Mouse (Mus musculus): ENCODE data around the gene Gas2l2. TPM values are rescaled to one million over a fixed set of nuclear protein-coding genes. Genes with fewer than 3 reads are reported as not detected.

Gas2l2 gene
- polyA plus RNA-seq, 1 experiment from 2014 or later: 0.05 TPM

GRCm38 (mm10) chr11:83382876-83383531 lies 46.3 kb downstream of the Gas2l2 start:
- Histone ChIP-seq H3K9me3 (no peaks in the 10 kb centered on the region), H3K36me3 (0 out of 2 replicates have a peak, but pooled peaks cover 6% of the 10 kb centered on the region), H3K9ac (no peak overlapping the region), H3K27me3 (no peaks in the 10 kb centered on the region), H3K4me1 (no peaks in the 10 kb centered on the region), H3K27ac (no peak overlapping the region), H3K4me3 (no peak overlapping the region), H3K4me2 (no peak overlapping the region)
- ATAC-seq (ENCODE audit: insufficient number of reproducible peaks, low FRiP score, low TSS enrichment, low read depth): no peak
- WGBS: 49% methylated on average over 9 of the region's 9 CpGs

GRCm38 (mm10) chr11:83379745-83380341 lies 49.4 kb downstream of the Gas2l2 start:
- WGBS: 58% methylated on average over 7 of the region's 7 CpGs
- Histone ChIP-seq H3K4me1 (no peaks in the 10 kb centered on the region), H3K4me2 (no peak overlapping the region), H3K9me3 (no peaks in the 10 kb centered on the region), H3K36me3 (peaks cover 14% of the 10 kb centered on the region), H3K9ac (no peak overlapping the region), H3K4me3 (no peak overlapping the region), H3K27ac (no peak overlapping the region), H3K27me3 (no peaks in the 10 kb centered on the region)
- ATAC-seq (ENCODE audit: insufficient number of reproducible peaks, low FRiP score, low TSS enrichment, low read depth): no peak

Other genes with a start within 250 kb of the Gas2l2 start
- 0.93 and 1.0 TPM in 2 replicates for gene Slfn3, start 238.1 kb downstream of the Gas2l2 start, polyA plus RNA-seq (2015; fragmentation: Nextera tagmentation; extraction: Ambion mirVana)
- gene Slfn14, start 142.7 kb downstream of the Gas2l2 start, polyA plus RNA-seq (2015; fragmentation: Nextera tagmentation; extraction: Ambion mirVana): 0.10 and 0.18 TPM in 2 replicates
- gene Ap2b1, start 130.4 kb downstream of the Gas2l2 start, polyA plus RNA-seq (2015; fragmentation: Nextera tagmentation; extraction: Ambion mirVana): 47.8 and 48.9 TPM in 2 replicates
- gene Pex12, start 126.9 kb downstream of the Gas2l2 start, polyA plus RNA-seq (2015; fragmentation: Nextera tagmentation; extraction: Ambion mirVana): 13.2 and 14.1 TPM in 2 replicates
- 2.3 and 2.8 TPM in 2 replicates for gene Rasl10b, start 20.3 kb downstream of the Gas2l2 start, polyA plus RNA-seq (2015; fragmentation: Nextera tagmentation; extraction: Ambion mirVana)
- 0.35 and 0.64 TPM in 2 replicates for gene 1700020L24Rik, start 8.2 kb upstream of the Gas2l2 start, polyA plus RNA-seq (2015; fragmentation: Nextera tagmentation; extraction: Ambion mirVana)
- gene Mmp28, start 33.6 kb upstream of the Gas2l2 start, polyA plus RNA-seq (2015; fragmentation: Nextera tagmentation; extraction: Ambion mirVana): 2.7 and 3.4 TPM in 2 replicates
- gene Taf15, start 43.6 kb upstream of the Gas2l2 start, polyA plus RNA-seq (2015; fragmentation: Nextera tagmentation; extraction: Ambion mirVana): 10.5 and 12.1 TPM in 2 replicates
- not detected in 2 replicates for gene Heatr9, start 92.7 kb upstream of the Gas2l2 start, polyA plus RNA-seq (2015; fragmentation: Nextera tagmentation; extraction: Ambion mirVana)
- gene Ccl5, start 101.1 kb upstream of the Gas2l2 start, polyA plus RNA-seq (2015; fragmentation: Nextera tagmentation; extraction: Ambion mirVana): 0.37 and 1.0 TPM in 2 replicates
- 8.8 and 8.9 TPM in 2 replicates for gene Ccl9, start 149.2 kb upstream of the Gas2l2 start, polyA plus RNA-seq (2015; fragmentation: Nextera tagmentation; extraction: Ambion mirVana)
- 6.3 and 6.7 TPM in 2 replicates for gene Ccl6, start 163.6 kb upstream of the Gas2l2 start, polyA plus RNA-seq (2015; fragmentation: Nextera tagmentation; extraction: Ambion mirVana)
- not detected in 2 replicates for gene Rpl9-ps1, start 216.2 kb upstream of the Gas2l2 start, polyA plus RNA-seq (2015; fragmentation: Nextera tagmentation; extraction: Ambion mirVana)
- gene Ccl3, start 219.9 kb upstream of the Gas2l2 start, polyA plus RNA-seq (2015; fragmentation: Nextera tagmentation; extraction: Ambion mirVana): 0.56 and 0.73 TPM in 2 replicates
- 0.76 and 0.95 TPM in 2 replicates for gene Ccl4, start 233.1 kb upstream of the Gas2l2 start, polyA plus RNA-seq (2015; fragmentation: Nextera tagmentation; extraction: Ambion mirVana)